Mouse (Mus musculus): ENCODE data around the gene Esp24. TPM values are rescaled to one million over a fixed set of nuclear protein-coding genes. Genes with fewer than 3 reads are reported as not detected.

Esp24 gene
- polyA plus RNA-seq, 1 experiment, result not detected

DNA sequence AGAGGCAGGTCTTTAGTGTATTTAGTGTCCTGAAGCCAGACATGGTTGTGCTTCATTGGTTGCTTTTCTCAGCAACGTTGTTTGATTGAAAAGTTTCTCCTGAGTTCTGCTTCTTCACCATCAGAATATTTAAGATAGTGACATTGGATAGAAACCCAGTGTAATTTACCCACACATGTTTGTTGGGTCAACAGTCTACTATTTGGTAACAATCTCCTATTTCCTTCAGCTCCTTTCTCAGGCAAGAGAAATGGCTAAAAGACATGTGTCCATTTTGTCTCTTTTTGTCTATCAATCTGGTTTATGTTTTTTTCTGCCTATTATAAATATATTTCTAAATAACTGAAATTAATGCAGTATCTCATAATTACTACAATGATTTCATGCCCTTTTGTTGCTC is 40.4 kb downstream of the Esp24 start, which contains the start of gene Esp23:
TSS of gene Esp23 (minus strand) at position 101 of the 400 bp plus-strand sequence.
- H3K9ac ChIP-seq (ENCODE audit: low read depth, poor library complexity, severe bottlenecking), result no peak within 1 kb of the TSS
- H3K9me3 ChIP-seq (replicated peaks; ENCODE audit: control insufficient read depth, insufficient read depth, low read length, poor library complexity, severe bottlenecking), result no peaks in the 10 kb centered on the region
- no peaks in the 10 kb centered on the region for H3K27me3 ChIP-seq (ENCODE audit: control insufficient read depth, insufficient read depth, low read length, poor library complexity, severe bottlenecking)
- H3K4me3 ChIP-seq (ENCODE audit: low read depth, low read length), result no peak within 1 kb of the TSS
- TF ChIP-seq POLR2A (IDR thresholded peaks at IDR 0.05; ENCODE audit: insufficient read depth, low read length), result no peak
- TF ChIP-seq CTCF (IDR thresholded peaks at IDR 0.05; ENCODE audit: low read depth, low read length), result no peak
- no peak for TF ChIP-seq EP300 (IDR thresholded peaks at IDR 0.05; ENCODE audit: insufficient read depth, low read depth, low read length)
- H3K4me1 ChIP-seq (ENCODE audit: control insufficient read depth, insufficient read depth, low read length), result no peaks in the 10 kb centered on the region
- no peaks in the 10 kb centered on the region for H3K36me3 ChIP-seq (ENCODE audit: control insufficient read depth, insufficient read depth, low read length, poor library complexity, severe bottlenecking)
- H3K27ac ChIP-seq (ENCODE audit: insufficient read depth, low read length), result no peak within 1 kb of the TSS

Other genes with a start within 250 kb of the Esp24 start
- not detected in 2 replicates for gene Gm21903, start 6.6 kb downstream of the Esp24 start, polyA plus RNA-seq (2011; ENCODE audit: insufficient read depth, insufficient read length, low read depth, missing spikeins)
- not detected in 2 replicates for gene Esp23, start 40.3 kb downstream of the Esp24 start, polyA plus RNA-seq (2011; ENCODE audit: insufficient read depth, insufficient read length, low read depth, missing spikeins)
- gene Esp22, start 58.6 kb downstream of the Esp24 start, polyA plus RNA-seq (2011; ENCODE audit: insufficient read depth, insufficient read length, low read depth, missing spikeins), result not detected in 2 replicates

All from ES-Bruce4 (cell line).